Mouse (Mus musculus): ENCODE results near the gene Trim3. TPM values are rescaled to one million over a fixed set of nuclear protein-coding genes. Genes with fewer than 3 reads are reported as not detected.
A peak's percentile ranks its signal among the peaks of the same experiment; 100 is the strongest.

The Trim3 gene
- polyA plus RNA-seq, 1 experiment from 2014 or later = 61.8 TPM

GRCm38 (mm10) chr7:105569512-105570496 is 63.6 kb downstream of the Trim3 start:
- no peak overlapping the region for H3K9ac ChIP-seq (ENCODE audit: low read length)
- no peaks in the 10 kb centered on the region for H3K4me1 ChIP-seq (replicated peaks; ENCODE audit: control insufficient read depth, insufficient read depth, low read length)
- H3K4me3 ChIP-seq (ENCODE audit: low read length) = no peak overlapping the region
- H3K27me3 ChIP-seq (ENCODE audit: control insufficient read depth, insufficient read depth, low read depth, low read length) = no peaks in the 10 kb centered on the region
- no peak for ATAC-seq (ENCODE audit: low read depth)
- no peak overlapping the region for H3K27ac ChIP-seq (ENCODE audit: low read length)
- H3K36me3 ChIP-seq (ENCODE audit: control insufficient read depth, insufficient read depth, low read length) = peaks cover 6% of the 10 kb centered on the region; the same call in 1 of the 2 replicates
- WGBS = 42% methylated on average over 12 of the region's 12 CpGs
- H3K4me2 ChIP-seq (ENCODE audit: low read depth, low read length) = no peak overlapping the region
- H3K9me3 ChIP-seq (ENCODE audit: control insufficient read depth, low read length) = no peaks in the 10 kb centered on the region

GRCm38 (mm10) chr7:105568988-105569471 is 64.3 kb downstream of the Trim3 start:
- no peak overlapping the region for H3K4me3 ChIP-seq (ENCODE audit: low read length)
- 10% methylated on average over 6 of the region's 6 CpGs for WGBS
- no peak overlapping the region for H3K9ac ChIP-seq (ENCODE audit: low read length)
- H3K4me1 ChIP-seq (replicated peaks; ENCODE audit: control insufficient read depth, insufficient read depth, low read length) = no peaks in the 10 kb centered on the region
- ATAC-seq (ENCODE audit: low read depth) = peak; percentile 64
- H3K27me3 ChIP-seq (ENCODE audit: control insufficient read depth, insufficient read depth, low read depth, low read length) = no peaks in the 10 kb centered on the region
- H3K9me3 ChIP-seq (ENCODE audit: control insufficient read depth, low read length) = no peaks in the 10 kb centered on the region
- peaks cover 7% of the 10 kb centered on the region for H3K36me3 ChIP-seq (ENCODE audit: control insufficient read depth, insufficient read depth, low read length)
- no peak overlapping the region for H3K4me2 ChIP-seq (ENCODE audit: low read depth, low read length)
- H3K27ac ChIP-seq (ENCODE audit: low read length) = no peak overlapping the region

GRCm38 (mm10) chr7:105568583-105568982 is 64.8 kb downstream of the Trim3 start:
- Histone ChIP-seq H3K27ac (ENCODE audit: low read length) (no peak overlapping the region), H3K27me3 (ENCODE audit: control insufficient read depth, insufficient read depth, low read depth, low read length) (no peaks in the 10 kb centered on the region), H3K36me3 (ENCODE audit: control insufficient read depth, insufficient read depth, low read length) (peaks cover 6% of the 10 kb centered on the region), H3K9me3 (ENCODE audit: control insufficient read depth, low read length) (no peaks in the 10 kb centered on the region), H3K4me2 (ENCODE audit: low read depth, low read length) (no peak overlapping the region), H3K9ac (ENCODE audit: low read length) (no peak overlapping the region), H3K4me3 (ENCODE audit: low read length) (no peak overlapping the region), H3K4me1 (replicated peaks; ENCODE audit: control insufficient read depth, insufficient read depth, low read length) (no peaks in the 10 kb centered on the region)
- no peak for ATAC-seq (ENCODE audit: low read depth)
- WGBS = 32% methylated on average over 7 of the region's 7 CpGs

DNA sequence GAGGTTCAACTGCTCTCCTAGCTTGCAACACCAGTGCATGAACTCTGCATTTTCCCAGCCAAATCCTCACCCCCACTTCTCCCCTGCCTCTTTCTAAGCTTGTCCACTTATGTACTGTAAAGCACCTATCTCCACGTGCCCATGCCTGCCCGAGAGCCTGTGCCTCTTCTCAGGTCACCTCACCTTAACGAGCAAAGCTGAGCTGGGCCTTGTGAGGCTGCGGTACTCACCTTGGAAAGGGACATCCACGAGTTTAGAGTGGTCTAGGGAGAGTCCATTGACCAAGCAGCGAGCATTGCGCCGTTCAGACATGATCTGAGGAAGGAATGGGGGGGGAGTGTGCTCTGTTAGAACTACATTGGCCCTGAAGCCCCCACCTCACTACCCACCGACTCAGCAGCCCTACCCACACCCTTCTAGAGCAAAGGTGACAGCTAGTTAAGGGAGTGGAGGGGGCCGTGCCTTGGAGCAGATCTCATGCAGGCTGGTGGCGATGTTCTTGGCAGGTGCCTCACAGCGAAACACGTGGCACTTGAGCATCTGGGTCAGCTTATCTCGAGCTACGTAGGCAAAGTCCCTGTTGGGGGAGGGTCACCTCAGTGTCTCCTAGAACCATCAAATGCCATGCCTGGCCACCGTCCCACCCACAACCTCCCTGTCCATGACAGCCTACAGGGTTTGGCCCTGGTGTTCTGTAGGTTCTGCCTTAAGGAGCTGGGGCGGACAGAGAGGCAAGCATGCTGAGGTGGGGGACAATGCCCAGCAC is 68.1 kb downstream of the Trim3 start:
- Histone ChIP-seq H3K27me3 (ENCODE audit: control insufficient read depth, insufficient read depth, low read depth, low read length) (no peaks in the 10 kb centered on the region), H3K4me3 (ENCODE audit: low read length) (no peak overlapping the region), H3K36me3 (ENCODE audit: control insufficient read depth, insufficient read depth, low read length) (peaks cover 6% of the 10 kb centered on the region), H3K4me1 (replicated peaks; ENCODE audit: control insufficient read depth, insufficient read depth, low read length) (no peaks in the 10 kb centered on the region), H3K9me3 (ENCODE audit: control insufficient read depth, low read length) (no peaks in the 10 kb centered on the region), H3K27ac (ENCODE audit: low read length) (no peak overlapping the region), H3K4me2 (ENCODE audit: low read depth, low read length) (no peak overlapping the region), H3K9ac (ENCODE audit: low read length) (no peak overlapping the region)
- ATAC-seq (ENCODE audit: low read depth) = peak; percentile 22; the same call in 1 of the 2 replicates
- WGBS = 80% methylated on average over 17 of the region's 17 CpGs

GRCm38 (mm10) chr7:105563367-105563766 is 70.0 kb downstream of the Trim3 start:
- no peak for ATAC-seq (ENCODE audit: low read depth)
- WGBS = 74% methylated on average over 3 of the region's 3 CpGs
- Histone ChIP-seq H3K9ac (ENCODE audit: low read length) (no peak overlapping the region), H3K36me3 (ENCODE audit: control insufficient read depth, insufficient read depth, low read length) (peaks cover 8% of the 10 kb centered on the region), H3K4me2 (ENCODE audit: low read depth, low read length) (no peak overlapping the region), H3K27ac (ENCODE audit: low read length) (no peak overlapping the region), H3K9me3 (ENCODE audit: control insufficient read depth, low read length) (no peaks in the 10 kb centered on the region), H3K27me3 (ENCODE audit: control insufficient read depth, insufficient read depth, low read depth, low read length) (no peaks in the 10 kb centered on the region), H3K4me1 (replicated peaks; ENCODE audit: control insufficient read depth, insufficient read depth, low read length) (no peaks in the 10 kb centered on the region), H3K4me3 (ENCODE audit: low read length) (no peak overlapping the region)

- no peak overlapping the region for H3K4me3 ChIP-seq (ENCODE audit: low read length)
- no peaks in the 10 kb centered on the region for H3K27me3 ChIP-seq (ENCODE audit: control insufficient read depth, insufficient read depth, low read depth, low read length)
- no peaks in the 10 kb centered on the region for H3K4me1 ChIP-seq (replicated peaks; ENCODE audit: control insufficient read depth, insufficient read depth, low read length)
- no peak overlapping the region for H3K9ac ChIP-seq (ENCODE audit: low read length)
- no peak for ATAC-seq (ENCODE audit: low read depth)
- H3K9me3 ChIP-seq (ENCODE audit: control insufficient read depth, low read length) = no peaks in the 10 kb centered on the region
- H3K4me2 ChIP-seq (ENCODE audit: low read depth, low read length) = no peak overlapping the region
- H3K27ac ChIP-seq (ENCODE audit: low read length) = no peak overlapping the region
- WGBS = 88% methylated on average over 3 of the region's 3 CpGs
- peaks cover 13% of the 10 kb centered on the region for H3K36me3 ChIP-seq (ENCODE audit: control insufficient read depth, insufficient read depth, low read length)
These were observed 71.1 kb downstream of the Trim3 start for GRCm38 (mm10) chr7:105562317-105562716.

DNA sequence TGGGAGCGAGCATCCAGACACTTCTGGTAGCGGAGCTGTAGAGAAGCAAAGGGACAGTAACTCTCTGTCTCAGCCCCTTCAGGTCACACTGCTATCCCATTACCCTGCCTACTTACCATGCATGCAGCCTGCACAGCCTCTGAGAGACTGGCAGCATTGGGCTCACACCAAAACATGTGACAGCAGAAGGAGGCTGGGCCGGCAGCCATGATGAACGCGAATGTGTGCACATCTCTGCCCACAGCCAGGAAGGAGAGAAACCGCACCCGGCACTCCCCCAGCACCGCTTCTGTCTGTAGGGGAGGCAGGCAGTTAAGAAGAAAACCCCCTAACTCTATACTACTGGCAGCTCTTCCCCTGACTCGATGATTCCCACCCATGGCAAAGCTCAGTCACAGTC is 74.4 kb downstream of the Trim3 start:
- no peak for ATAC-seq (ENCODE audit: low read depth)
- no peak overlapping the region for H3K4me2 ChIP-seq (ENCODE audit: low read depth, low read length)
- H3K4me1 ChIP-seq (replicated peaks; ENCODE audit: control insufficient read depth, insufficient read depth, low read length) = peaks cover 9% of the 10 kb centered on the region; the same call in 1 of the 2 replicates
- H3K9ac ChIP-seq (ENCODE audit: low read length) = no peak overlapping the region
- no peak overlapping the region for H3K4me3 ChIP-seq (ENCODE audit: low read length)
- H3K27ac ChIP-seq (ENCODE audit: low read length) = no peak overlapping the region
- 84% methylated on average over 9 of the region's 9 CpGs for WGBS
- H3K36me3 ChIP-seq (ENCODE audit: control insufficient read depth, insufficient read depth, low read length) = peaks cover 7% of the 10 kb centered on the region
- H3K27me3 ChIP-seq (ENCODE audit: control insufficient read depth, insufficient read depth, low read depth, low read length) = no peaks in the 10 kb centered on the region
- H3K9me3 ChIP-seq (ENCODE audit: control insufficient read depth, low read length) = no peaks in the 10 kb centered on the region

- H3K9me3 ChIP-seq (ENCODE audit: control insufficient read depth, low read length) = no peaks in the 10 kb centered on the region
- H3K27me3 ChIP-seq (ENCODE audit: control insufficient read depth, insufficient read depth, low read depth, low read length) = no peaks in the 10 kb centered on the region
- H3K27ac ChIP-seq (ENCODE audit: low read length) = no peak overlapping the region
- H3K36me3 ChIP-seq (ENCODE audit: control insufficient read depth, insufficient read depth, low read length) = peaks cover 7% of the 10 kb centered on the region
- H3K4me3 ChIP-seq (ENCODE audit: low read length) = no peak overlapping the region
- no peak for ATAC-seq (ENCODE audit: low read depth)
- H3K4me2 ChIP-seq (ENCODE audit: low read depth, low read length) = no peak overlapping the region
- no peak overlapping the region for H3K9ac ChIP-seq (ENCODE audit: low read length)
- H3K4me1 ChIP-seq (replicated peaks; ENCODE audit: control insufficient read depth, insufficient read depth, low read length) = peaks cover 11% of the 10 kb centered on the region; the same call in 1 of the 2 replicates
- WGBS = 79% methylated on average over 11 of the region's 11 CpGs
These were observed 75.7 kb downstream of the Trim3 start for GRCm38 (mm10) chr7:105557671-105558070.

GRCm38 (mm10) chr7:105556406-105556805 is 77.0 kb downstream of the Trim3 start:
- Histone ChIP-seq H3K36me3 (ENCODE audit: control insufficient read depth, insufficient read depth, low read length) (peaks cover 7% of the 10 kb centered on the region), H3K27me3 (ENCODE audit: control insufficient read depth, insufficient read depth, low read depth, low read length) (no peaks in the 10 kb centered on the region), H3K4me2 (ENCODE audit: low read depth, low read length) (no peak overlapping the region), H3K4me1 (replicated peaks; ENCODE audit: control insufficient read depth, insufficient read depth, low read length) (peaks cover 11% of the 10 kb centered on the region; the same call in 1 of the 2 replicates), H3K9me3 (ENCODE audit: control insufficient read depth, low read length) (no peaks in the 10 kb centered on the region), H3K4me3 (ENCODE audit: low read length) (no peak overlapping the region), H3K27ac (ENCODE audit: low read length) (no peak overlapping the region), H3K9ac (ENCODE audit: low read length) (no peak overlapping the region)
- 75% methylated on average over 8 of the region's 8 CpGs for WGBS
- no peak for ATAC-seq (ENCODE audit: low read depth)

Measured in lung, embryonic 16.5 days (tissue).